Mouse (Mus musculus): ENCODE measurements around the gene Olfr1375.
"Not testable (repeated sequence)": the region's sequence is repeated elsewhere in the genome, so short reads cannot be mapped to it uniquely, and the experiment has no call there.

The Olfr1375 gene

GRCm38 (mm10) chr11:51047809-51048208 is at the start of gene Olfr1375:
Gene Olfr1375, plus strand, starts transcription at chr11:51048109.
- not testable (repeated sequence) for DNase-seq (ENCODE audit: low spot score)

- DNase-seq (ENCODE audit: low spot score) = no peak
These were observed 44.6 kb upstream of the Olfr1375 start, which contains the start of gene Olfr51 for GRCm38 (mm10) chr11:51003296-51003695. Gene Olfr51, plus strand, starts transcription at chr11:51003596.

- DNase-seq (ENCODE audit: low spot score) = no peak
These were observed 36.1 kb upstream of the Olfr1375 start for GRCm38 (mm10) chr11:51011821-51012220.

GRCm38 (mm10) chr11:51013936-51014335 is 34.0 kb upstream of the Olfr1375 start, which contains the start of gene Olfr54:
Gene Olfr54, plus strand, starts transcription at chr11:51014236.
- DNase-seq (ENCODE audit: low spot score) = no peak

GRCm38 (mm10) chr11:51016341-51016740 is 31.6 kb upstream of the Olfr1375 start:
- DNase-seq (ENCODE audit: low spot score) = no peak

- DNase-seq (ENCODE audit: low spot score) = not testable (repeated sequence)
These were observed 21.1 kb upstream of the Olfr1375 start for GRCm38 (mm10) chr11:51026811-51027210.

- DNase-seq (ENCODE audit: low spot score) = not testable (repeated sequence)
These were observed 18.5 kb upstream of the Olfr1375 start for GRCm38 (mm10) chr11:51029381-51029780.

GRCm38 (mm10) chr11:51030225-51030624 is 17.7 kb upstream of the Olfr1375 start:
- DNase-seq (ENCODE audit: low spot score) = no peak

- DNase-seq (ENCODE audit: low spot score) = no peak
These were observed 15.1 kb upstream of the Olfr1375 start for GRCm38 (mm10) chr11:51032851-51033250.

- DNase-seq (ENCODE audit: low spot score) = not testable (repeated sequence)
These were observed 13.8 kb upstream of the Olfr1375 start for GRCm38 (mm10) chr11:51034141-51034540.

- DNase-seq (ENCODE audit: low spot score) = no peak
These were observed 12.0 kb upstream of the Olfr1375 start for GRCm38 (mm10) chr11:51035951-51036350.

- DNase-seq (ENCODE audit: low spot score) = not testable (repeated sequence)
These were observed 3.1 kb upstream of the Olfr1375 start for GRCm38 (mm10) chr11:51044776-51045175.

- DNase-seq (ENCODE audit: low spot score) = no peak
These were observed 3.8 kb downstream of the Olfr1375 start for GRCm38 (mm10) chr11:51051678-51052077.

- DNase-seq (ENCODE audit: low spot score) = no peak
These were observed 5.3 kb downstream of the Olfr1375 start for GRCm38 (mm10) chr11:51053230-51053629.

GRCm38 (mm10) chr11:51059151-51059571 is 11.3 kb downstream of the Olfr1375 start, which contains the start of gene Zfp354a:
Gene Zfp354a, plus strand, starts transcription at chr11:51059257.
- no peak for DNase-seq (ENCODE audit: low spot score)

GRCm38 (mm10) chr11:51059640-51060039 is 11.7 kb downstream of the Olfr1375 start:
- no peak for DNase-seq (ENCODE audit: low spot score)

GRCm38 (mm10) chr11:51060981-51061380 is 13.1 kb downstream of the Olfr1375 start:
- DNase-seq (ENCODE audit: low spot score) = no peak

GRCm38 (mm10) chr11:51063276-51063675 is 15.4 kb downstream of the Olfr1375 start:
- DNase-seq (ENCODE audit: low spot score) = no peak

GRCm38 (mm10) chr11:51063841-51064240 is 15.9 kb downstream of the Olfr1375 start:
- no peak for DNase-seq (ENCODE audit: low spot score)

- no peak for DNase-seq (ENCODE audit: low spot score)
These were observed 36.6 kb downstream of the Olfr1375 start for GRCm38 (mm10) chr11:51084527-51084926.

- DNase-seq (ENCODE audit: low spot score) = no peak
These were observed 37.4 kb downstream of the Olfr1375 start for GRCm38 (mm10) chr11:51085269-51085668.

Measured in T-cell, adult 2 months (primary cell).